Mouse (Mus musculus) CH12.LX (cell line): ENCODE measurements around the gene Glo1. TPM values are rescaled to one million over a fixed set of nuclear protein-coding genes. Genes with fewer than 3 reads are reported as not detected.

ENCODE experiments used
- DNase-seq: peaks from one replicate; pipeline ENCODE4 v3.0.0-alpha.2; 2013; ENCODE audit errors: extremely low read depth
- H3K27ac ChIP-seq: 2 replicates; pipeline ENCODE4 v1.5.1; 2012; ENCODE audit warnings: low read depth, mild to moderate bottlenecking, control low read depth, moderate library complexity; ENCODE audit not compliant: insufficient read depth
- H3K27me3 ChIP-seq: replicated peaks from 2 replicates; pipeline ENCODE3; 2012; ENCODE audit warnings: inconsistent platforms
- H3K36me3 ChIP-seq, 2 experiments: replicated peaks in 1 of 2; 2 replicates each; pipeline versions ENCODE3 to v1.6.1; 2012; ENCODE audit warnings: inconsistent platforms in 1 of 2, low read length in 1 of 2, mild to moderate bottlenecking in 1 of 2, mixed read lengths in 1 of 2, moderate library complexity in 1 of 2; ENCODE audit not compliant: control insufficient read depth in 1 of 2, insufficient read depth in 1 of 2
- H3K4me1 ChIP-seq, 2 experiments: 2 replicates each; pipeline ENCODE4 v1.6.1; 2012; ENCODE audit warnings: inconsistent platforms in 1 of 2, moderate library complexity in 1 of 2; ENCODE audit not compliant: insufficient read depth in 2 of 2, control insufficient read depth in 1 of 2
- H3K4me2 ChIP-seq: 2 replicates; pipeline ENCODE4 v1.6.1; 2012; ENCODE audit warnings: low read depth, mild to moderate bottlenecking, control low read depth; ENCODE audit not compliant: poor library complexity, insufficient read depth, severe bottlenecking
- H3K4me3 ChIP-seq, 3 experiments: fragments of 150-350 bp in 1 of 3; sonication (generic) in 1 of 3; replicated peaks in 1 of 3; 2 replicates each; pipeline versions ENCODE3 to v1.5.1; 2011 to 2012; ENCODE audit warnings: low read depth in 2 of 3, low read length in 2 of 3, mild to moderate bottlenecking in 2 of 3, moderate library complexity in 2 of 3, control low read depth in 1 of 3, improper control_type of control experiment in 1 of 3, inconsistent platforms in 1 of 3, mixed read lengths in 1 of 3; ENCODE audit not compliant: poor library complexity in 1 of 3
- H3K79me2 ChIP-seq: replicated peaks from 2 replicates; pipeline ENCODE4 v1.6.1; 2012; ENCODE audit warnings: mild to moderate bottlenecking, moderate library complexity; ENCODE audit not compliant: control insufficient read depth, poor library complexity, insufficient read depth, severe bottlenecking; ENCODE audit errors: extremely low read depth
- H3K9ac ChIP-seq: 2 replicates; pipeline ENCODE4 v1.6.1; 2012; ENCODE audit warnings: low read depth, mild to moderate bottlenecking, control low read depth, moderate library complexity; ENCODE audit not compliant: insufficient read depth
- H3K9me3 ChIP-seq: replicated peaks from 2 replicates; pipeline ENCODE3; 2012; ENCODE audit warnings: low read length, inconsistent platforms, mixed read lengths
- BHLHE40 ChIP-seq: IDR thresholded peaks from 2 replicates; pipeline ENCODE4 v1.6.1; 2011; ENCODE audit warnings: mild to moderate bottlenecking, low read depth, low read length, improper control_type of control experiment
- CHD1 ChIP-seq: IDR thresholded peaks from 2 replicates; pipeline ENCODE4 v1.6.1; 2012; ENCODE audit warnings: low read depth, low read length, improper control_type of control experiment, inconsistent platforms
- CHD2 ChIP-seq: IDR thresholded peaks from 2 replicates; pipeline ENCODE4 v1.6.1; 2011; ENCODE audit warnings: low read length, improper control_type of control experiment
- ELF1 ChIP-seq: IDR thresholded peaks from 2 replicates; pipeline ENCODE4 v1.6.1; 2014; ENCODE audit warnings: low read depth, mild to moderate bottlenecking, inconsistent platforms, low read length, improper control_type of control experiment
- EP300 ChIP-seq: IDR thresholded peaks from 2 replicates; pipeline ENCODE4 v1.6.1; 2011; ENCODE audit warnings: low read length, improper control_type of control experiment
- IRF4 ChIP-seq: IDR thresholded peaks from 2 replicates; pipeline ENCODE4 v1.6.1; 2014; ENCODE audit warnings: low read depth, mild to moderate bottlenecking, inconsistent platforms, low read length, improper control_type of control experiment
- JUN ChIP-seq: IDR thresholded peaks from 2 replicates; pipeline ENCODE4 v1.6.1; 2011; ENCODE audit warnings: low read depth, mild to moderate bottlenecking, low read length, improper control_type of control experiment, moderate library complexity; ENCODE audit not compliant: insufficient read depth
- KAT2A ChIP-seq: IDR thresholded peaks from 2 replicates; pipeline ENCODE4 v1.6.1; 2012; ENCODE audit warnings: low read length, improper control_type of control experiment, inconsistent platforms; ENCODE audit not compliant: insufficient replicate concordance
- MAX ChIP-seq: IDR thresholded peaks from 2 replicates; pipeline ENCODE4 v1.6.1; 2011; ENCODE audit warnings: low read length, improper control_type of control experiment
- MAZ ChIP-seq: IDR thresholded peaks from 2 replicates; pipeline ENCODE4 v1.6.1; 2012; ENCODE audit warnings: low read depth, mild to moderate bottlenecking, inconsistent platforms, low read length, improper control_type of control experiment, moderate library complexity
- MEF2A ChIP-seq: IDR thresholded peaks from 2 replicates; pipeline ENCODE4 v1.6.1; 2014; ENCODE audit warnings: low read depth, mild to moderate bottlenecking, inconsistent platforms, low read length, improper control_type of control experiment, borderline replicate concordance
- MXI1 ChIP-seq: IDR thresholded peaks from 2 replicates; pipeline ENCODE4 v1.6.1; 2011; ENCODE audit warnings: mild to moderate bottlenecking, low read depth, low read length, improper control_type of control experiment
- MYC ChIP-seq: IDR thresholded peaks from 2 replicates; pipeline ENCODE4 v1.6.1; 2011; ENCODE audit warnings: low read depth, mild to moderate bottlenecking, improper control_type of control experiment, low read length
- RAD21 ChIP-seq: IDR thresholded peaks from 2 replicates; pipeline ENCODE4 v1.6.1; 2011; ENCODE audit warnings: low read depth, mild to moderate bottlenecking, low read length, improper control_type of control experiment, moderate library complexity
- SIN3A ChIP-seq: IDR thresholded peaks from 2 replicates; pipeline ENCODE4 v1.6.1; 2012; ENCODE audit warnings: low read length, improper control_type of control experiment, inconsistent platforms
- SMC3 ChIP-seq: IDR thresholded peaks from 2 replicates; pipeline ENCODE4 v1.6.1; 2011; ENCODE audit warnings: low read depth, low read length, improper control_type of control experiment
- TBP ChIP-seq: conservative IDR thresholded peaks from 2 replicates; pipeline ENCODE4 v1.6.1; 2011; ENCODE audit warnings: low read depth, low read length, improper control_type of control experiment
- UBTF ChIP-seq: IDR thresholded peaks from 2 replicates; pipeline ENCODE4 v1.6.1; 2012; ENCODE audit warnings: low read depth, mild to moderate bottlenecking, inconsistent platforms, low read length, improper control_type of control experiment, moderate library complexity
- USF1 ChIP-seq: IDR thresholded peaks from 2 replicates; pipeline ENCODE4 v1.6.1; 2014; ENCODE audit warnings: low read depth, mild to moderate bottlenecking, inconsistent platforms, low read length, improper control_type of control experiment
- dilution Hi-C: fragments of 300-500 bp; cut with MboI; formaldehyde crosslinking; loops from 2 replicates; pipeline ENCODE4 v1.14.3; 2020; ENCODE audit warnings: low sequenced_read_pairs; ENCODE audit not compliant: extremely low pct_unique_long_range_greater_than_20kb, extremely low pct_ligation_motif_present
- in situ Hi-C: fragments of 300-500 bp; cut with MboI; formaldehyde crosslinking; loops from 3 replicates; pipeline ENCODE4 v1.14.3; 2019; ENCODE audit warnings: low sequenced_read_pairs, low pct_ligation_motif_present, low pct_unique_long_range_greater_than_20kb, mixed read lengths
- polyA plus RNA-seq: library from polyadenylated mRNA; unstranded; fragments of >175 nt; gene quantifications from 2 replicates; pipeline ENCODE4 v1.2.1, GENCODE M21; 2012; ENCODE audit warnings: low read depth; ENCODE audit not compliant: insufficient read length
- total RNA-seq, 2 experiments: library from RNA; depleted of rRNA; stranded (reverse); fragments of 300-350 nt in 1 of 2; fragments of >200 nt in 1 of 2; gene quantifications; 2 replicates each; pipeline ENCODE4 v1.2.3; 2012 to 2014

Gene Glo1
- total and polyA plus RNA-seq, 3 experiments, result 143 to 283 (median 170) TPM

GRCm38 (mm10) chr17:30575941-30576773 is 50.5 kb downstream of the Glo1 start, which contains the start of gene Btbd9 (continued):
- TF ChIP-seq JUN (no peak), IRF4 (no peak; the same call in none of the 2 replicates), EP300 (no peak), SMC3 (no peak), RAD21 (no peak), UBTF (0 out of 2 replicates have a peak, but pooled peaks have one; percentile 48), CHD1 (no peak), MAZ (peak; percentile 49; the same call in 1 of the 2 replicates)
- TF ChIP-seq, all 38 proteins: peak for 19

- Histone ChIP-seq H3K9ac (peak overlapping the region; percentile 96), H3K36me3 (peaks cover 0 to 11% of the 10 kb centered on the region in 2 experiments), H3K79me2 (no peaks in the 10 kb centered on the region), H3K4me1 (peaks cover 4 to 25% of the 10 kb centered on the region in 2 experiments), H3K4me3 (peak overlapping the region; percentile 69 to 95 (median 73)), H3K27me3 (no peaks in the 10 kb centered on the region), H3K4me2 (peak overlapping the region; percentile 97), H3K9me3 (no peaks in the 10 kb centered on the region), H3K27ac (peak overlapping the region; percentile 2; the same call in 1 of the 2 replicates)
- dilution Hi-C loops, result no loop called here
- DNase-seq, result peak; percentile 52
- TF ChIP-seq TBP (no peak), CHD2 (0 out of 2 replicates have a peak, but pooled peaks have one; percentile 14), ELF1 (peak; percentile 50), UBTF (no peak), MEF2A (no peak), USF1 (peak; percentile 12; the same call in 1 of the 2 replicates), KAT2A (no peak), SIN3A (peak; percentile 88), MAZ (peak; percentile 83), MAX (peak; percentile 78; the same call in 1 of the 2 replicates), MXI1 (peak; percentile 75), MYC (peak; percentile 84), BHLHE40 (peak; percentile 89)
- in situ Hi-C loops, result no loop called here
These were observed 51.4 kb downstream of the Glo1 start for GRCm38 (mm10) chr17:30575121-30575904.
